Comparison of ENCODE assay signal across 8 mouse cellular contexts in genomic region chr17:84185011-84185411, GRCm38 (mm10). TPM values are rescaled to one million over a fixed set of nuclear protein-coding genes. Genes with fewer than 3 reads are reported as not detected.
DNase-seq lines count a peak whose midpoint lies in the region; ATAC-seq lines count a peak whose summit lies in the region.

No protein-coding gene starts in this region.

- H3K36me3 ChIP-seq in hindbrain, embryonic 13.5 days, result no peaks in the 10 kb centered on the region
- H3K36me3 ChIP-seq in liver, embryonic 12.5 days, result peaks cover 23% of the 10 kb centered on the region
- H3K36me3 ChIP-seq in neural tube, embryonic 11.5 days (ENCODE audit: control insufficient read depth, insufficient read depth, low read length), result peaks cover 8% of the 10 kb centered on the region

- H3K4me2 ChIP-seq in hindbrain, embryonic 13.5 days, result peak overlapping the region; percentile 55
- peak overlapping the region; percentile 89 for H3K4me2 ChIP-seq in liver, embryonic 12.5 days
- peak overlapping the region; percentile 69 for H3K4me2 ChIP-seq in neural tube, embryonic 11.5 days (ENCODE audit: low read depth)

- 6% methylated on average over 7 of the region's 7 CpGs for WGBS in hindbrain, embryonic 13.5 days
- WGBS in liver, embryonic 12.5 days (ENCODE audit: insufficient replicate concordance), result under 1% methylated on average over 7 of the region's 7 CpGs
- WGBS in neural tube, embryonic 11.5 days, result 2% methylated on average over 7 of the region's 7 CpGs

- no peaks in the 10 kb centered on the region for H3K9me3 ChIP-seq in hindbrain, embryonic 13.5 days
- no peaks in the 10 kb centered on the region for H3K9me3 ChIP-seq in liver, embryonic 12.5 days (replicated peaks)
- H3K9me3 ChIP-seq in neural tube, embryonic 11.5 days (ENCODE audit: control insufficient read depth, low read length), result no peaks in the 10 kb centered on the region

- peaks cover 41% of the 10 kb centered on the region for H3K27me3 ChIP-seq in hindbrain, embryonic 13.5 days
- no peaks in the 10 kb centered on the region for H3K27me3 ChIP-seq in liver, embryonic 12.5 days (replicated peaks)
- H3K27me3 ChIP-seq in neural tube, embryonic 11.5 days (ENCODE audit: control insufficient read depth, insufficient read depth, low read length), result no peaks in the 10 kb centered on the region

- H3K9ac ChIP-seq in hindbrain, embryonic 13.5 days, result peak overlapping the region; percentile 82
- peak overlapping the region; percentile 100 for H3K9ac ChIP-seq in liver, embryonic 12.5 days
- H3K9ac ChIP-seq in neural tube, embryonic 11.5 days (ENCODE audit: low read length), result peak overlapping the region; percentile 90

- peaks cover 46% of the 10 kb centered on the region for H3K4me1 ChIP-seq in hindbrain, embryonic 13.5 days (replicated peaks)
- peaks cover 60% of the 10 kb centered on the region for H3K4me1 ChIP-seq in liver, embryonic 12.5 days
- H3K4me1 ChIP-seq in neural tube, embryonic 11.5 days (ENCODE audit: control insufficient read depth, insufficient read depth, low read length), result peaks cover 29% of the 10 kb centered on the region

- ATAC-seq in hindbrain, embryonic 13.5 days (ENCODE audit: low FRiP score), result no peak
- ATAC-seq in liver, embryonic 12.5 days, result no peak
- ATAC-seq in neural tube, embryonic 11.5 days (ENCODE audit: insufficient read depth, low FRiP score, low TSS enrichment), result no peak
- ATAC-seq in activated CD4-positive, CD25-positive, alpha-beta regulatory T cell, adult 4 months, result no peak

- DNase-seq in right cerebral cortex, postnatal 10 days (ENCODE audit: low spot score in 2 of 2), result peak; percentile 17 to 19
- no peak for DNase-seq in right cerebral cortex, postnatal 4 days
- DNase-seq in embryo, embryonic 11 days, result peak; percentile 33
- DNase-seq in neural tube, embryonic 11.5 days (ENCODE audit: low spot score), result peak; percentile 29
- no peak for DNase-seq in frontal cortex, postnatal 10 days (ENCODE audit: low spot score in 2 of 2)

- H3K4me3 ChIP-seq in hindbrain, embryonic 13.5 days, result peak overlapping the region; percentile 55
- peak overlapping the region; percentile 97 for H3K4me3 ChIP-seq in liver, embryonic 12.5 days
- H3K4me3 ChIP-seq in neural tube, embryonic 11.5 days (ENCODE audit: low read depth, low read length), result peak overlapping the region; percentile 79

- peak overlapping the region; percentile 82; the same call in 1 of the 2 replicates for H3K27ac ChIP-seq in hindbrain, embryonic 13.5 days
- H3K27ac ChIP-seq in liver, embryonic 12.5 days, result peak overlapping the region; percentile 97
- peak overlapping the region; percentile 49; the same call in 1 of the 2 replicates for H3K27ac ChIP-seq in neural tube, embryonic 11.5 days (ENCODE audit: low read depth, low read length)

RNA-seq across cellular contexts. Expression of gene Zfp36l2, which starts 2.7 kb away (rescaled TPM):
- 5.1 and 5.2 TPM in 2 replicates for polyA plus RNA-seq in hindbrain, embryonic 13.5 days (2015; fragmentation: Nextera tagmentation; extraction: Ambion mirVana)
- 19.5 and 20.0 TPM in 2 replicates for polyA plus RNA-seq in liver, embryonic 12.5 days (2016; fragmentation: Nextera tagmentation; extraction: Ambion mirVana)
- 14.0 and 15.5 TPM in 2 replicates for polyA plus RNA-seq in neural tube, embryonic 11.5 days (2014; fragmentation: Nextera tagmentation; extraction: Ambion mirVana)
- 10 to 100 TPM; 31.3 to 64.3 TPM for polyA plus RNA-seq in activated CD4-positive, CD25-positive, alpha-beta regulatory T cell, adult 4 months (2017; shearing (Covaris generic))

Comparison
In these comparisons a context has a peak if more than half of its experiments do, and no peak if none do; other contexts are left out.
1. DNase-seq: peak in right cerebral cortex, postnatal 10 days (2 of 2), embryo, embryonic 11 days (single experiment) and neural tube, embryonic 11.5 days (single experiment); none in right cerebral cortex, postnatal 4 days (single experiment) and frontal cortex, postnatal 10 days (0 of 2).
2. Peak in every context shown above with its lines, with median percentiles within 50 percentile points of each other: H3K27ac ChIP-seq, H3K4me2 ChIP-seq, H3K4me3 ChIP-seq and H3K9ac ChIP-seq.